Mouse (Mus musculus): Measurements from ENCODE around the gene Iqcb1.

Iqcb1 gene

DNA sequence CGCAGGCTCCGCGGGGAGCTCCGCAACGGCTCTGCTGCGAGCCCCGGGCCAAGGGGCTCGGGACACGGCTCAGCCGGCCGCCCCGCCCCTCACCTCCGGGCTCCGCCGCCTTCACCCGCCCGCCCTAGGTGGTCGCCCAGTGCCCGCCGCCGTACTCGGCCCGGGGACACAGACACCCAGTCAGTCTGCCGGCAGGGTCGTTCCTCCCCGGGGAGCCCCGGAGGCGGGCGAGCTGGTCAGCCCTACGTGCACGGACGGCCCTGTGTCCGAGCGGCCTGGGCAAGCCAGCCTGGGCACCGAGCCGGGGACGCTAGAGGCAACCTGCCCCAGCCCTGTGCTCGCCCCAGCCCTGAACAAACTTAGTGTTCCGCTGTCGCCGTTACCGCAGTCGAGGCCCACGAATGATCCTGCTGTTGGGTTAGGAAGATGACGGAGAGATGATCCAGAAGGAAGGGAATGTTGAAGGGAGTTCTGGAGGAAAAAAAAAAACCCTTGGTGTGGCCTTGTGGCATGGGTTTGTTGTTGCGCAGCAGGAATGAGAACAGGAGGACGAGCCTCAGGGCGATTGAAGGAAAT, 47.2 kb downstream of the Iqcb1 start:
- DNase-seq (ENCODE audit: low read depth, low spot score): peak; percentile 8

DNA sequence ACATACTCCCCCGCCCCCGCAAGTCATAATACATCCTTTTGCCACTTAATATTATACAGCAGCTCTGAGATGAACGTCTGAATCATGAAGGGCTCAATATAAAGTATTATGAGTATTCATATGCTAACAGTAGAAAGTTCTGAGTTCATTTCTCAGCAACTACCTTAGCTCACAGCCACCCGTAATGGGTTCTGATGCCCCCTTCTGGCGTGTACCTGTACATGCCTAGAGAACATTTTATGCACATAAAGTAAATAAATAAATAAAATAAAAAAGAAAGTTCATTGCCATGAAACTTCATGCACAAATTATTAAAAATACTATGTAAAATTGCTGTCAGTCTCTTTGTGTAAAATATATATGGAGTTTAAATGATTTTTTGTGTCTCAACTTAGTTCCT, 49.1 kb downstream of the Iqcb1 start:
- DNase-seq (ENCODE audit: low read depth, low spot score): no peak

DNA sequence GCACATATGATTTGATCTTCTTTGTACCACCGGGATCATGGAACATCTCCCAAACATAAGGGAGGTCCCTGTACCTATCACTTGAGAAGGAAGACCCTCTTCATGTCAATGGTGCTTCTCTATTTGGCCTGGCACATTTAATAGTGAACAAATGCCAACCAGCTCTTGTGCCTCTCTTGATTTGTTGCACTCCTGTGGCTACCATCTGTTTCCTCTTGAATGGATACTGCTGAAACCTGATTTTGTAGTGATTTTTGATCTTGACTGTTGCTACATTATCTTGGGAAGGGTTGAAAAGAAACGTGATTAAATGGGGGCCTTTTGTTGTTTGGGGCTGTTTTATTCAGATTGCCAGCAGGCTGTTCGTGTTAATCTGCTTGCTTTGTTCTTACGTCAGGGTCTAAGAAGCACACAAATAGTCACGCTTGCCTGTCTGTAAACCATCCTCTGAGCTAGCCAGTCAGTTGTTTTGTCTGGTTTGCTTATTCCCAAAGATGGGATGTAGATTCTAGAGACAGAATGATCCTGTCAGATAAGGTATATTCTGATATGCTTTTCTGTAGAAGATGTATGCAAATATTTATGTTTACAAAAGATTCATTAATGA, 54.7 kb downstream of the Iqcb1 start:
- no peak for DNase-seq (ENCODE audit: low read depth, low spot score)

DNA sequence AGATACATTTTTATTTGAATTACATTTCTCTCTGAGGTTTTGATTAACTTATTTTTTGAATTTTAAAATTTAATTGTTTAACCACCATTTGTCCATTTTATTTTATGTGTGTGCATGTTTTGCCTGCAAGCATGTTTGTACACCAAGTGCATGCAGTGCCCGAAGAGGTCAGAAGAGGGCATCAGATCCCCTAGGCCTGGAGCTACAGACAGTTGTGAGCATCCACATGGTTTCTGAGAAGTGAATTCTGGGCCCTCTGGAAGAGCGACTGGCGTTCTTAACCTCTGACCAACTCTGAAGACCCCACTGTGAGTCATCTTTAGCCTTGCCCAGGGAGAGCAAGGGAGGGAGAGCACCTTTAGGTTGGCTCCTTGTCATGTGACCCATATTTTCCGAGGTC, 56.7 kb downstream of the Iqcb1 start:
- no peak for DNase-seq (ENCODE audit: low read depth, low spot score)

DNA sequence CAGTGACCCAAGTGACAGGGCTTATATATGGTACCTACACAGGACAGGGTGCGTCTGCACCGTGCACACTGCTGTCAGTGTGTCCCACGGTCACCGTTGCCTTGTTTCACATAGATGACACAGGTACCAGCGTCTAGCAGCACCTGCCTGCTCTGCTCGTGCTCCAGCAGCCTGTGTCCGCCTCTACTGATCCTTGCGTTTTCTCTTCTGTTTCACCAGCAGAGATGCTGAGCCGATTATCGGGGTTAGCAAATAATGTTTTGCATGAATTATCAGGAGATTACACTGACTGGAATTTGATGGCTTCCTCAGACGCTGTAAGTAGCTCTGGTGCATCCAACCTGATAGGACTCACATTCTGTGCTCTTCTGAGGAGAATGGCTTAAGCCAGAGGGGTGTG, 57.7 kb downstream of the Iqcb1 start:
- no peak for DNase-seq (ENCODE audit: low read depth, low spot score)

DNA sequence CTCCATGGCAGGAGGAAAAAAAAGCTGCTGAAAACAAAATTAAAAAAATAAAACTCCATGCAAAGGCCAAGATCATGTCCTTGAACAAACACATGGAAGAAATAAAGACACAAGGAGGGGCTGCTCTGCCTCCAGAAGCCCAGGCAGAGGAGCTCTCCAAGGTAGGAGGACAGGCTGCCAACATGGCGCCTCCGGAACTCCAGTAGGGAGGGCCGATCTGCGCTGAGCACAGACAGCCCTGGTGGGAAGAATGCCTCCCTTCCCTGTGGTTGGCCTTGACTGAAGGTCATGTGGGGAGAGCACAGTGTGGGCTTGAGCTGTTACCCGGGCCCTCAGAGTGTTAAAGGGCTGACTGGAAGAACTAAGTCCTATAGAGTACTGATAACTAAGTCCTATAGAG, 59.4 kb downstream of the Iqcb1 start:
- no peak for DNase-seq (ENCODE audit: low read depth, low spot score)

DNA sequence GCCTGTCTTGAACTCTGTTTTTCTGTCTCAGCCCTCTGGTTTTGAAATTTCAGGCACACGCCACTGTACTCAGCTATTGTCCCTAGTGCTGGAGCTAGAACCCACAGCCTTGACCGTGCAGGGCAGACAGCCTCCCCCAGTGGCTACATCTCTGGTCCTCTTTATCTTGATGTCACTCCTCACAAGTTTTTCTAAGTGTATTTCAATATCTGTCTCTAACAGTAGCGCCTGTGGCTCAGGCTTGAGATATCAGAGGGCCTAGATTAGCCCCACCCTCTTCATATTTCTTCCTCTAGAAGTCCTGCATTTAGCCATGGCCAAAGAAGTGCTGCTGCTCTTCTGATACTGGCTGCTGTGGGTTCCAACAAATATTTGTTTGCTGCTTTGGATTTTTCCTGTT, 62.4 kb downstream of the Iqcb1 start:
- no peak for DNase-seq (ENCODE audit: low read depth, low spot score)

DNA sequence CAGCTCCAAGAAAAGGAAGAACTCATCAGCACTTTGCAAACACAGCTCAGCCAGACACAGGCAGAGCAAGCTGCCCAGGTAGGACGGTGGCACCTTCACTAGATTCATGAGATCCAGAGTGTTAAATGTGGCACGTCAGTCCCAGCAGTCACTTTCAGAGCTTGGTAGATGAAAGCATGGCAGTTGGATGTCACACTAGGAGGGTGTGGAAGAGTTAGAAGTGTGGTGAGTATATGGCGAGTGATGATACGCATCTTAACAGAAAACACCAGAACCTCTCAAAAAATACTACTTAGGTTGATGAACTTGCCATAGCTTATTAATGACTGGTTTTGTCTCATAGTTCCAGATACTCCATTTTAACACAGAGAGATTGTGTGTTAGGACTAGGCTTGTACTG, 63.2 kb downstream of the Iqcb1 start:
- DNase-seq (ENCODE audit: low read depth, low spot score): no peak

DNA sequence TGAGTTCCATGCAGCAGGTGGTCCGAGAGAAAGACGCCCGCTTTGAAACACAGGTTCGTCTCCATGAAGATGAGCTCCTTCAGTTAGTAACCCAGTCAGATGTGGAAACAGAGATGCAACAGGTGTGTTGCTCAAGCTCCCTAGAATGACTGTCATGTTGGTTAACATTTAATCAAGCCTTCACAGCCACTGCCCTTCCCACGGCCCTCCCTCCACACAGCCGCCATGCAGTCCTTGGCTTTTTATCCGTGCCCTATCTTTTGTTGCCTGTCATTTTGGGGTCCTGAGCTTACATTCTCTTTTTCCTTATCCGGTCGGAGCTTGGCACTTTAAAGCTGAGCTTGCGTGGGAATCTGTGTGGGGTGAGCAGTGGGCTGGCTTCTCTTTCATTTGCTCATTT, 65.1 kb downstream of the Iqcb1 start:
- DNase-seq (ENCODE audit: low read depth, low spot score): no peak

DNA sequence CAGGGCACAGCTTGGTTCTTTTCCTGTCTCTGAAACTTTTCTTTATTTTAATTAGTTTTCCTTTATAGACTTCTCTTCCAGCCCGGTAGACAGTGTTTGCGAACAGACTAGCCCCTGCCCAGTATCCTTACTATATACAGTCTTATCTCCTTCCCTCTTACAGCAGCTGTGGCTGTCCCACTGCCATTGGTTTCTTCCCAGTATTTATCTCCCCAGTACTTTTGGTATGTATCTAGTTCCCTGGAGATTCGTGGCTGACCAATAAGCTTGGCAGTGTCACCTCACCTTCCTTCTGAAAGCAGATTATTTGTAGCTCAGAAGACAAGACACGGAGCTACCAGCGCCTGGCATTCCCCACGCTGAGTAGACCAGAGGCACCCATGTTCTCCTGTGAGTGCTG, 68.5 kb downstream of the Iqcb1 start:
- no peak for DNase-seq (ENCODE audit: low read depth, low spot score)

DNA sequence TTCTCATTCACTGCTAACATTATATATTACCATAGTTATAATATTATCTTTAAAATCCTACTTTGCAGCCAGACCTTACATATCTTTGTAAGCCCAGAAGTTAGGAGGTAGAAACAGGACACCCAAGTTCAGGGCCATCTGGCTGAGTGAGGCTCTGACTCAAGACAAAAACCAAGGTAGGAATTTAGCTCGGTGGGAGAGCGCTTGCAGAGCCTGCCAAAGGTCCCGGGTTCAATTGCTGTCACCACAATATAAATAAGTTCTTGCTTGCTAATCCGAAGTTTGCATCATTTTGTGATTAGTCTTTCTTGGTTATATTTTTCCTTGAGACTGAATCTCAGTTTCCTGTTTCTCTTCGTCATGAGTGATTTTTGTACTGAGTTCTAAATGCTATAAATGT, 75.0 kb downstream of the Iqcb1 start:
- no peak for DNase-seq (ENCODE audit: low read depth, low spot score)

DNA sequence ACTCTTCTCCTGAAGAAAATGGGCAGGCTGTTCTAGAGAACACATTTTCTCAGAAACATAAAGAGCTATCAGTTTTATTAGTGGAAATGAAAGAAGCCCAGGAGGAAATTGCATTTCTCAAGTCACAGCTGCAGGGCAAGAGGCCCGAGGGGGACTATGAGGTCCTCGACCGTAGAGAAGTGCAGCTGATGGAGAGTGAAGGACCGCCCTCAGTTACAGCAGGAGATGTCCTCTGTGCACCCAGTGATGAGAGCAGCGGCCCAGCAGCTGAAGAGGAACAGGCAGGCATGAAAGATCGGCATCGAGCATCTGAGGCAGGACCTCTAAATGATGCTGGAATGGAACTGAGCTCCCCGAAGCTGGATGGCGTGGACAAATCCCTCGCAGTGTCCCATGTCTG, 83.7 kb downstream of the Iqcb1 start:
- DNase-seq (ENCODE audit: low read depth, low spot score): no peak

DNA sequence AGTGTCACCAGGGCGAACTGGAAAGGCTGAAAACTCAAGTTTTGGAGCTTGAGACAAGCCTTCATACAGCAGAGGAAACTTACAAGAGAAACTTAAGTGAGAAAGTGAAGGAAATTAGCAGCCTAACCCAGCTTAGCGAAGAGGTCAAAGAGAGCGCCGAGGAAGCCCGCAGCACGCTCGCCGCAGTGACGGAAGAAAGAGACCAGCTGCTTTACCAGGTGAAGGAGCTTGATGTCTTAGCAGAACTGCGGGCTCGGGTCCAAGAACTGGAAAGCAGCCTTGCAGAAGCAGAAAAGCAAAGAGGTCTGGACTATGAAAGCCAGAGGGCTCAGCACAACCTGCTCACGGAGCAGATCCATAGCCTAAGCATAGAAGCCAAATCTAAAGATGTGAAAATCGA, 84.1 kb downstream of the Iqcb1 start:
- DNase-seq (ENCODE audit: low read depth, low spot score): no peak

DNA sequence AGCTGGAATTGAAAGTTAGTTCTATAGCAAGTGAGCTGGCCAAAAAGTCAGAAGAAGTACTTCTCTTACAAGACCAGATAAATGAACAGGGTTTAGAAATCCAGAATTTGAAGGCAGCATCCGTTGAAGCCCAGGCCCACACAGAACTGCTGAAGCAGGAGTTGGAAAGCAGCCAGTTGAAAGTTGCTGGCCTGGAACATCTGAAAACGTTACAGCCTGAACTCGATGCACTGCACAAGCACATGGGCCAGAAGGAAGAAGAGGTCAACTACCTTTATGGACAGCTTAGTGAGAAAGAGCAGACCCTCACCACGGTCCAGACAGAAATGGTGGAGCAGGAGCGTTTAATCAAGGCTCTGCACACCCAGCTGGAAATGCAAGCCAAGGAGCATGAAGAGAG, 86.0 kb downstream of the Iqcb1 start:
- DNase-seq (ENCODE audit: low read depth, low spot score): no peak

DNA sequence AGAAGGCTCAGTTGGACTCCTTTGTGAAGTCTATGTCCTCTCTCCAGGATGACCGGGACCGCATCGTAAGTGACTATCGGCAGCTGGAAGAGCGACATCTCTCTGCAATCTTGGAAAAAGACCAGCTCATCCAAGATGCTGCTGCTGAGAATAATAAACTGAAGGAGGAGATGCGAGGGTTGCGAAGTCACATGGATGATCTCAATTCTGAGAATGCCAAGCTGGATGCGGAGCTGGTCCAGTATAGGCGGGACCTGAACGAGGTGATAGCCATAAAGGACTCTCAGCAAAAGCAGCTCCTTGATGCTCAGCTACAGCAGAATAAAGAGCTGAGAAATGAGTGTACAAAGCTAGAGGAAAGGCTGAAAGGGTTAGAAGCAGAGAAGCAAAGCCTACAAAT, 90.3 kb downstream of the Iqcb1 start:
- no peak for DNase-seq (ENCODE audit: low read depth, low spot score)

DNA sequence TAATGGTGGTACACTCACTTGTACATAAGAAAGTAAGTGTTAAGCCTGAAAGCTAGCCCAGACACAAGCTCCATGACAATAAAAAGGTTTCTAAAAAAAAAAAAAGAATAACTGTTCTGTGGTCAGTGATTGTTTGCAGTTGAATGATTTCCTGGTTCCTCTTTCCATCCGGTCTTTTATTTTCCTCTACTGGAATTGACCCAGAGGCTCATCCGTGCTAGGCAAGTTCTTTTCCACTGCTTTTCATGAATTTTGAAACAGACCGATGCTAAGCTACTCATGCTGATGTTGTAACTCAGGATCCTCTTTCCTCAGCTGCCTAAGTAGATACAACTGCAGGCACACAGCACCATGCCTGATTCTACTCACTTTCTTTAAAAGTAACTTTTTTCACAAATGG, 92.2 kb downstream of the Iqcb1 start:
- no peak for DNase-seq (ENCODE audit: low read depth, low spot score)

DNA sequence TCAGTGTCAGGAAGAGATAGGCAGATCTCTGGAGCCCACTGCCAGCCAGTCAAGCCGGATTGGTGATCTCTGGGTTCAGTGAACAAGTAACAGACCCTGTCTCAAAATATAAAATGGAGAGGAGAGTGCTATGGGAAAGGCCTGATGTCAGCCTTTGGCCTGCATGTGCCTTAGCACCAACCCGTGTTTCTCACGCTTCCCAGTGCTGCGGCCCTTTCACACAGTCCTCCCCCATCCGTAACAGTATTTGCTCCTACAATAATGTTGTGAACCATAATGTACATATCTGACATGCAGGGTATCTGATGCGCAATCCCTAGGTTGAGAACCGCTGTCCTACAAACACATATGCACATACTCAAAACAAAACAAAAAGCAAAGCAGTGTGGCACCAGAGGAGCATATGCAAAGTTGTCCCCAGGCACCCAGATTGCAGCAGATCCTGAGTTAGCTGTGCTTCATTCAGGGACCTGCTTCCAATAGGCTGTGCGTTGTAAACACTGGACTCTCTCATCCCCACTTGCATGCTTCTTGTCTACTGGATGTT, 93.0 kb downstream of the Iqcb1 start:
- DNase-seq (ENCODE audit: low read depth, low spot score): no peak

DNA sequence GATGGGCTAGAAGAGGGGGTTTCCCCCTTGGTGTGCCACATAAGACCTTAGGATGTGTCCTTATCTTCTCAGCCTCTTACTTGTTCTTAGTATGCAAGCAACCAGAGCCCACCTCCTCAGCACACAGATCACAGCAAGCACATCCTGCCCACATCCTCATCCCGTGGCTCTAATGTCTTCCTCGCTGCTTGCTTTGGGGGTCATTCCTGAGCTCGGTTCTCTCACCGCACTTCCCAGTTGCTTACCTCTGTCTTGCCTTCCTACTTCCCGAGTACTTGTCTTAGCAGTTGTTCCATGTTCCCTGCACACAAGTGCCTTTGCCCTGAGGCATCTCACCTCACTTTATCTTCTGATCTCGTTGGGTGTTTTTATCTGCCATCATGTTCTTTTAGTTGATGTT, 93.8 kb downstream of the Iqcb1 start:
- DNase-seq (ENCODE audit: low read depth, low spot score): no peak
